Mouse (Mus musculus) retina, postnatal 1 day (tissue): ENCODE results near the gene Ccnk.

Experiments used
- DNase-seq: peaks from one replicate; pipeline ENCODE4 v3.0.0-alpha.2; 2012

Gene Ccnk

GRCm38 (mm10) chr12:108225781-108226180 is 46.4 kb downstream of the Ccnk start:
- DNase-seq = peak; percentile 69

GRCm38 (mm10) chr12:108226216-108226615 is 46.8 kb downstream of the Ccnk start:
- no peak for DNase-seq

- DNase-seq = no peak
Measured at GRCm38 (mm10) chr12:108226941-108227340, 47.6 kb downstream of the Ccnk start.

GRCm38 (mm10) chr12:108227527-108227926 is 48.1 kb downstream of the Ccnk start:
- DNase-seq = no peak

- DNase-seq = no peak
Measured at GRCm38 (mm10) chr12:108230077-108230476, 50.7 kb downstream of the Ccnk start.

GRCm38 (mm10) chr12:108230821-108231794 is 51.7 kb downstream of the Ccnk start:
- DNase-seq = peak; percentile 62

- DNase-seq = peak; percentile 91
Measured at GRCm38 (mm10) chr12:108231901-108232300, 52.5 kb downstream of the Ccnk start.

- no peak for DNase-seq
Measured at GRCm38 (mm10) chr12:108233736-108234135, 54.4 kb downstream of the Ccnk start.

- DNase-seq = peak; percentile 60
Measured at GRCm38 (mm10) chr12:108234832-108235602, 55.6 kb downstream of the Ccnk start.

GRCm38 (mm10) chr12:108235976-108236555 is 56.7 kb downstream of the Ccnk start:
- peak; percentile 55 for DNase-seq

GRCm38 (mm10) chr12:108237300-108238006 is 58.1 kb downstream of the Ccnk start:
- DNase-seq = peak; percentile 56

GRCm38 (mm10) chr12:108238395-108239035 is 59.1 kb downstream of the Ccnk start:
- DNase-seq = peak; percentile 93

GRCm38 (mm10) chr12:108239441-108239840 is 60.1 kb downstream of the Ccnk start:
- DNase-seq = peak; percentile 81

- DNase-seq = no peak
Measured at GRCm38 (mm10) chr12:108240401-108240890, 61.1 kb downstream of the Ccnk start.

- peak; percentile 93 for DNase-seq
Measured at GRCm38 (mm10) chr12:108240953-108241588, 61.7 kb downstream of the Ccnk start.

- DNase-seq = no peak
Measured at GRCm38 (mm10) chr12:108241626-108242025, 62.2 kb downstream of the Ccnk start.

GRCm38 (mm10) chr12:108242243-108242745 is 62.9 kb downstream of the Ccnk start:
- peak; percentile 93 for DNase-seq

GRCm38 (mm10) chr12:108244778-108245177 is 65.4 kb downstream of the Ccnk start:
- peak; percentile 87 for DNase-seq

- DNase-seq = no peak
Measured at GRCm38 (mm10) chr12:108245579-108245978, 66.2 kb downstream of the Ccnk start.

- DNase-seq = no peak
Measured at GRCm38 (mm10) chr12:108246759-108247500, 67.6 kb downstream of the Ccnk start.
